Mouse (Mus musculus) stomach, postnatal 0 days (tissue): Measurements from ENCODE around the gene Cldn9. TPM values are rescaled to one million over a fixed set of nuclear protein-coding genes. Genes with fewer than 3 reads are reported as not detected.

ENCODE experiments used
- ATAC-seq: fragments of 200-750 bp; cut with Nextera tagmentation; 2 replicates; pipeline ENCODE4 v1.8.0; 2017; ENCODE audit not compliant: low FRiP score, low TSS enrichment
- DNase-seq: peaks from one replicate; pipeline ENCODE4 v3.0.0-alpha.2; 2016; ENCODE audit warnings: low spot score
- H3K27ac ChIP-seq: fragments of 300-500 bp; sonication (generic); replicated peaks from 2 replicates; pipeline ENCODE4 v1.5.1; 2014; ENCODE audit warnings: mild to moderate bottlenecking, control low read depth
- H3K27me3 ChIP-seq: fragments of 300-500 bp; sonication (generic); 2 replicates; pipeline ENCODE4 v1.6.1; 2014; ENCODE audit warnings: low read length; ENCODE audit not compliant: control insufficient read depth, insufficient read depth
- H3K36me3 ChIP-seq: fragments of 300-500 bp; sonication (generic); 2 replicates; pipeline ENCODE4 v1.6.1; 2014; ENCODE audit warnings: low read length, mixed read lengths; ENCODE audit not compliant: control insufficient read depth, insufficient read depth
- H3K4me1 ChIP-seq: fragments of 300-500 bp; sonication (generic); replicated peaks from 2 replicates; pipeline ENCODE4 v1.6.1; 2014; ENCODE audit warnings: antibody characterized with exemption; ENCODE audit not compliant: control insufficient read depth, insufficient read depth
- H3K4me2 ChIP-seq: fragments of 300-500 bp; sonication (generic); replicated peaks from 2 replicates; pipeline ENCODE4 v1.6.1; 2014; ENCODE audit warnings: low read depth, mild to moderate bottlenecking, control low read depth, moderate library complexity
- H3K4me3 ChIP-seq: fragments of 300-500 bp; sonication (generic); 2 replicates; pipeline ENCODE4 v1.5.1; 2014; ENCODE audit warnings: low read depth, low read length, control low read depth
- H3K9ac ChIP-seq: fragments of 300-500 bp; sonication (generic); 2 replicates; pipeline ENCODE4 v1.6.1; 2014; ENCODE audit warnings: mild to moderate bottlenecking, low read length, control low read depth, mixed read lengths
- H3K9me3 ChIP-seq: fragments of 300-500 bp; sonication (generic); 2 replicates; pipeline ENCODE4 v1.6.1; 2016; ENCODE audit warnings: low read length; ENCODE audit not compliant: control insufficient read depth
- CTCF ChIP-seq: IDR thresholded peaks from 2 replicates; pipeline ENCODE4 v1.5.1; 2016; ENCODE audit warnings: antibody characterized with exemption, low read depth, mild to moderate bottlenecking, moderate library complexity
- EP300 ChIP-seq: optimal IDR thresholded peaks from 2 replicates; pipeline ENCODE3; 2016; ENCODE audit warnings: antibody characterized with exemption
- WGBS: fragments of 180-500 bp; shearing (Covaris S2); extraction: QIAGEN DNeasy Blood & Tissue Kit; methylation state at CpG from one replicate; pipeline ENCODE4 v1.1.7; 2014; 5-methylcytosine and 5-hydroxymethylcytosine counted together
- polyA plus RNA-seq: library from polyadenylated mRNA; unstranded; fragments of >200 nt; fragmentation: Nextera tagmentation; extraction: Ambion mirVana; gene quantifications from 2 replicates; pipeline ENCODE4 v1.2.1, GENCODE M21; 2015

Gene Cldn9
- polyA plus RNA-seq, 1 experiment from 2014 or later, result 0.92 TPM

DNA sequence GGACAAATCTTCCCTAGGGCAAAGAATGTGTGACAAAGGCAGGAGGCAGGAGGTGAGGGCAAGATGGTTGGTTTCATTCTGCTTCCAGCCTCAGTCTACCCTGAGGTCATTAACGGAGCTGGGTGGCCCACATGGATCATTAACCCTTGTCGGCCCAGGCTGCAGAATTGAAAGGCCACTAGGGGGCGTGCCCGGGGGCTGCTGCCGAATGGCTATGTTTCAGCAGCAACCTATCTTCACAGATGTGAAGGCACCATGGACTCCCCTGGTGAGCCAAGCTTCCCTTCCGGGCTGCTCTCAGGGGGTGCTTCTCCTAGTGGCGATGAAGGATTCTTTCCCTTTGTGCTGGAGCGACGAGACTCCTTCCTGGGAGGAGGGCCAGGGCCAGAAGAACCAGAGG, 22.3 kb downstream of the Cldn9 start:
- H3K4me1 ChIP-seq, result 0 out of 2 replicates have a peak, but pooled peaks cover 2% of the 10 kb centered on the region
- no peaks in the 10 kb centered on the region for H3K9me3 ChIP-seq
- H3K27me3 ChIP-seq, result peaks cover 3% of the 10 kb centered on the region; the same call in 1 of the 2 replicates
- no peak for ATAC-seq
- peak overlapping the region; percentile 57 for H3K4me2 ChIP-seq
- peak; percentile 49 for DNase-seq
- TF ChIP-seq CTCF, result peak; percentile 65
- no peak for TF ChIP-seq EP300
- no peak overlapping the region for H3K9ac ChIP-seq
- no peaks in the 10 kb centered on the region for H3K36me3 ChIP-seq
- H3K4me3 ChIP-seq, result peak overlapping the region; percentile 49
- peak overlapping the region; percentile 86 for H3K27ac ChIP-seq
- WGBS, result under 1% methylated on average over 8 of the region's 9 CpGs

DNA sequence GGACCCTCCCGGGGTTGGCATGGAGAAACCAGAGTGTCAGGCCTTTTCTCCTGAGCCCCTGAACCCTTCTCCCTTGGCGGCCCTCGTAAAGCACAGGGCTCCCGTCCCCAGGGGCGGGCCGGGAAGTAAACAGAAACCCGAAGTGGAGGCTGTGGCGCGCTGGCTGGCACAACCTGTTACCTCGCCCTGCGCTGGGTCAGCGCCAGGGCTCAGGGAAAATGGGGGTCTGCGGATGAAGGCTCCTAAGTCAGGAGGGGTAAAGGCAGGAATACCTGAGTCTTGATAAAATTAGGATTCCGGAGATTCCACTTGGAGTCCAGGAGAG, 23.0 kb downstream of the Cldn9 start:
- no peak for TF ChIP-seq CTCF
- no peak for TF ChIP-seq EP300
- H3K9ac ChIP-seq, result peak overlapping the region; percentile 53
- WGBS, result 2% methylated on average over 12 of the region's 14 CpGs
- H3K4me3 ChIP-seq, result peak overlapping the region; percentile 49
- ATAC-seq (peak; percentile 77), DNase-seq (peak; percentile 71)
- no peaks in the 10 kb centered on the region for H3K9me3 ChIP-seq
- no peaks in the 10 kb centered on the region for H3K36me3 ChIP-seq
- peak overlapping the region; percentile 86 for H3K27ac ChIP-seq
- 0 out of 2 replicates have a peak, but pooled peaks cover 2% of the 10 kb centered on the region for H3K4me1 ChIP-seq
- H3K4me2 ChIP-seq, result peak overlapping the region; percentile 57
- H3K27me3 ChIP-seq, result peaks cover 3% of the 10 kb centered on the region; the same call in 1 of the 2 replicates

DNA sequence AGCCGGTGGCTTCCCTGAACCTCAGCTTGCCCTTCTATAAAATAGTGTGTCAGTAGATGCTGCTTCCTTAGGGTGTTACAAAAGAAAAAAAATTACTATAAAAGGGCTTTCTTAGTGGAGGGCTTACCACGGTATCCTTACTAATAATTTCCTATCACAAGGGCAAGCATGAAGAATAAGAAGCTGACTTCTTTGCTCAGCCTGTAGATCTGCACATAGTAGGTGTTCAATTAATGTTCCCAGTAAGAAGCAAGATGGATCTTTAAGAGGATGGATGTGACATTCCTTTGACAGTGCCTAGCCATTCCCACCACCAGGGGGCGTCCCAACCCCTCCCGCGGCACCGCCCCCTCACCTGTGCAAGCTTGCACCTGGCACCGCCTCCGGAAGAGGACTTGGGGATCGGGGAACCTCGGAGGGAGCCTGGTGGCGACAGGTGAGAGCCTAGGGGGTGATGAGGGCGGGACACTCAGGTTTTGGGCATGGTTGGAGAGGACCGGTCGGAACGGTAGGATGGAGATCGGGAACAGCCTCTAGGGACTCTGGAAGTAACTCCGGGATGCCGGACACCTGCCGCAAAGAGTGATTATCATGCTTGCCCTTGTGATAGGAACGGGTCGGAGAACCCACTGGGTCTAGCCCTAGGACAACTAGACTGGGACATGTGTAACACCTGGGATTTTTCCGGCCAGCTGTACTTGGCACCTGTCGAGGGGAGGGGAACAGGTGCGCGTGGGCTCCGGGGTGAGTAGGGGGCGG, 23.5 kb downstream of the Cldn9 start, which contains the start of gene Bicdl2:
Gene Bicdl2 (plus strand): TSS at position 390 of the 759 bp plus-strand sequence.
- H3K4me3 ChIP-seq, result peak within 1 kb of the TSS; percentile 49
- no peaks in the 10 kb centered on the region for H3K9me3 ChIP-seq
- TF ChIP-seq EP300 (no peak), CTCF (peak; percentile 91)
- peaks cover 3% of the 10 kb centered on the region; the same call in 1 of the 2 replicates for H3K27me3 ChIP-seq
- no peaks in the 10 kb centered on the region for H3K36me3 ChIP-seq
- ATAC-seq, result peak; percentile 80
- peak; percentile 93 for DNase-seq
- WGBS, result 4% methylated on average over 27 of the region's 27 CpGs
- H3K27ac ChIP-seq, result peak within 1 kb of the TSS; percentile 86
- H3K4me1 ChIP-seq, result 0 out of 2 replicates have a peak, but pooled peaks cover 2% of the 10 kb centered on the region
- H3K9ac ChIP-seq, result peak within 1 kb of the TSS; percentile 53
- peak within 1 kb of the TSS; percentile 57 for H3K4me2 ChIP-seq

DNA sequence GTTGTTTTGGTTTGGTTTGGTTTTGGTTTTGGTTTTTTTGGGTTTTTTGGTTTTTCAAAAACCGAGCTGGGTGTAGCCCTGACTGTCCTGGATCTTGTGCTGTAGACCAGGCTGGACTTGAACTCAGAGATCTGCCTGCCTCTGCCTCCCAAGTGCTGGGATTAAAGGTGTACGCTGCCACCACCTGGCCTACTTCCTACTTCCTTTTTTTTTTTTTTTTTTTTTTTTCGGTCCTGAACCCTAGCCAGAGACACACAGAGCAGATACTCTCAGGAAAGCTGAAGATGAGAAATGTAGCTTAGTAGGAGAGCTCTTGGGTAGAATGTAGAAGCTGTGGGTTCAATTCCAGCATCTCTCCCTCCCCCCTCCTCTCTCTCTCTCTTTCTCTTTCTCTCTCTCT, 25.4 kb downstream of the Cldn9 start:
- Histone ChIP-seq H3K4me2 (no peak overlapping the region), H3K4me3 (no peak overlapping the region), H3K27ac (no peak overlapping the region), H3K9me3 (no peaks in the 10 kb centered on the region), H3K4me1 (0 out of 2 replicates have a peak, but pooled peaks cover 2% of the 10 kb centered on the region), H3K27me3 (peaks cover 3% of the 10 kb centered on the region; the same call in 1 of the 2 replicates), H3K36me3 (no peaks in the 10 kb centered on the region), H3K9ac (no peak overlapping the region)
- WGBS, result 81% methylated on average over 3 of the region's 3 CpGs
- TF ChIP-seq CTCF (no peak), EP300 (no peak)
- DNase-seq (no peak), ATAC-seq (no peak)

DNA sequence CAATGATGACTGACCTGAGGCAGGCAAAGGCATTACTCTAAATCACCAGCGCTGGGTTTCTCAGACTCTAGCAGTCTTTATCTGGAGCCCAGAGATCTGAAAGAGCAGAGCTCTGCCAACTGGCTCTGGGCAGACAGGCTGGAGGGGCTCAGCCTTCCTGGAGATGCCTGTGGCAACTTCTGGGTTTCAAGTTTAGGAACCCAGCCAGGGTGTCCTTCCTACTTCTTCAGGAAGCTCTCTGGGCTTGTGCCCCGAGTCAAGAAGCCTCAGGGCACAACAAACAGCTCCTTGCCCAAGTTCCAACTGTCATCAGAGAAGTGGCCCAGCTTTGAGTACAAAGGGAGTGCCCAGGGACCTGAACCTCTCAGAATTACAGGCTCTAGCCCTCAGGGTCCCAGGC, 29.4 kb downstream of the Cldn9 start:
- no peak overlapping the region for H3K4me3 ChIP-seq
- no peak overlapping the region for H3K9ac ChIP-seq
- no peak overlapping the region for H3K27ac ChIP-seq
- WGBS, result 47% methylated on average over 2 of the region's 2 CpGs
- no peak overlapping the region for H3K4me2 ChIP-seq
- TF ChIP-seq CTCF (no peak), EP300 (no peak)
- no peaks in the 10 kb centered on the region for H3K27me3 ChIP-seq
- ATAC-seq (no peak), DNase-seq (no peak)
- no peaks in the 10 kb centered on the region for H3K36me3 ChIP-seq
- H3K9me3 ChIP-seq, result no peaks in the 10 kb centered on the region
- no peaks in the 10 kb centered on the region for H3K4me1 ChIP-seq

GRCm38 (mm10) chr17:23654001-23654400, 29.8 kb downstream of the Cldn9 start:
- no peak overlapping the region for H3K4me3 ChIP-seq
- 40% methylated on average over 6 of the region's 6 CpGs for WGBS

More at GRCm38 (mm10) chr17:23654001-23654400, 29.8 kb downstream of the Cldn9 start:
- Histone ChIP-seq H3K27me3 (no peaks in the 10 kb centered on the region), H3K4me2 (no peak overlapping the region), H3K36me3 (no peaks in the 10 kb centered on the region), H3K9me3 (no peaks in the 10 kb centered on the region), H3K27ac (no peak overlapping the region), H3K9ac (no peak overlapping the region), H3K4me1 (no peaks in the 10 kb centered on the region)
- no peak for ATAC-seq
- TF ChIP-seq EP300 (no peak), CTCF (no peak)
- no peak for DNase-seq
